Mouse (Mus musculus) stomach, postnatal 0 days (tissue): ENCODE data around the gene Pdzd8.

Source experiments
- CTCF ChIP-seq: IDR thresholded peaks from 2 replicates; pipeline ENCODE4 v1.5.1; 2016; ENCODE audit warnings: antibody characterized with exemption, low read depth, mild to moderate bottlenecking, moderate library complexity
- EP300 ChIP-seq: optimal IDR thresholded peaks from 2 replicates; pipeline ENCODE3; 2016; ENCODE audit warnings: antibody characterized with exemption

DNA sequence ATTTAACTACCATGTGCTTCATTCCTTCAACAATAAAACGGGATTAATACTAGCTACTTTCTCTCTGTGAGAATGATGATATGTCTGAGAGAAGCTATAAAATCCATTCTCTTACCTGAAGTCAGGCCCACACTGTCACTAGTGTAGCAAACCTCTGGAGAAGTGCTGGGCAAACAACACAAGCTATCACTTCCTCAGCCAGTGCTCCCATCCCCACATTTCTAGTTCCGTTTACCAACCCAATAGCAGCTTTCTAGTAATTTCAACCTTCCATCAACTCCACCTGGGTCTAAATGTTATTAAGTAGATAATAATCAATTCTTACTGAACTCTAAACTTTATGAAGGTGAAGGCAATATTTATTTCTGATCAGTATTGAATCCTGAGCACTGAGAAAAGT is 2.6 kb downstream of the Pdzd8 start:
- TF ChIP-seq CTCF (no peak), EP300 (no peak)
